Mouse (Mus musculus): Measurements from ENCODE around the gene Tsc22d1.

Tsc22d1 gene

GRCm38 (mm10) chr14:76488101-76489044 is 73.6 kb downstream of the Tsc22d1 start:
- DNase-seq = peak in 1 of 2 experiments; percentile 50

DNA sequence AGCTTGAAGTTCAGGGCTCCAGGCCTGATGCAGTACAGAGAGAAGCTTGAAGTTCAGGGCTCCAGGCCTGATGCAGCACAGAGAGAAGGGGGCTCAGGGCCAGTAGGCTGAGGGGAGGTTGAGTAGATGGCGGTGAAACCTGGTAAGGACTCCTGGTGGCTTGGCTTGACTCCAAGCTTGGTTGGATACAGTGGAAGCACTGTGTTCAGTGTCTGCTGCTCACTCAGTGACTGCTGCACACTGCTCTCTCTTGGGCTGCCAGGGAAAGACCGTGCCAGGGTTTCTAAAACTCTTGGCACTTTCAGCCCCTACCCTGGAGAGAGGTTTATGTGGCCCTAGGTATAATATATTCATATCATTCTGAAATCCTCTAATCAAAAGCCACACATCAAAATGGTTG is 74.4 kb downstream of the Tsc22d1 start:
- no peak for DNase-seq

DNA sequence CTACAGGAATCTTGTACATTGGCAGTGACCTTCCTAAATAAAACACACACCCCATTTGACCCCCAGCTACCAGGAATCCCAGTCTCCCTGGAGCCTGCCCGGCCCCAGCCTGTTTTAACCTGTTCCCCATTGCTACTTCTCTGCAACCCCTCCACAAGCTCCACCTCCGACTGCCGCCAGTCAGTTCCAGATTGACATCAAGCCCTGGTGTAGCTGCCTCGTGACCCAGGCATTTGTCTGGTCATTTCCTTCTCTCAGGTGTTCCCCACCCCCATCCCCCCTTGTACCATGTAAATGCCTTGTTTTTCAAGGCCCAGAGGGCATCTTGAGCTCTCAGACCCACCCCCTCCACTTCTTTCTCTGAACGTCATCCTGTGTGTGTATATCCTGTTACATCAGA is 80.3 kb downstream of the Tsc22d1 start:
- DNase-seq = no peak

DNA sequence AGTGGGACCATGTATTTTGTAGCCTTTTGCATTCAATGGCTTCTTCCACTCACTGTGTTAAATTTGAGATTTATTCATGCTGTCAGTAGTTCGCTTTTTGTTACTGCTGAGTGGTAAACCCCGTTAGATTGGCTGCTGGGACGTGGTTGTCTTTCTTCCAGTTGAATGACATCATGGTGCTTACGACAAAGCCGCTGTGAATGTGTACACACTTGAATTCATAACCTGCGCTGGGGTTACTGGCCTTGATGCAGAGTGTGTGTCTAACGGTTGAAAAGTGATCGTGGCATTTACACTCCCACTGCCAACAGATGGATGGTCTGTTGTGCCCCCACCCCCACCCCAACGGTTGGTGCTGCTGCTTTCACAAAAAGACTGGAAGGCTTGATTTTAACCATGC is 82.4 kb downstream of the Tsc22d1 start:
- no peak for DNase-seq

DNA sequence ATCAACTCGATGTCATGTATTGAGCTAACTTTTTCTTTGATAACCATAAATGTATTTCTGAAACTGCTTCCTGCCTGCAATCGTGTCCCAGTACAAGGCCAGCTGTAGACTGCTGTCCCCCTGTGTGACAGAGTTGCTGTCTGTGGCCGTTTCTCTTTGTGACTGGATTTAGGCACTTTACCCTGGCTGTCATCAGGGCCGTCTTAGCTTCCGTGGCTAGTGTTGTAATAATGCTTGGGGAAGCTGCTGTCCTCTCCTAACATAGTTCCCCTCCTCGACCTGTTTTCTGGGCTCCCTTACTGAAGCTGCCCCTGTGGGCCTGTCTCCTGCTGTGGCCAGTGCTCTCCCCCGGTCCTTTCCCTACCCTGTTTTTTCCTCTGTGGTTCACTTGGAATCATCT is 83.4 kb downstream of the Tsc22d1 start:
- DNase-seq = no peak

- DNase-seq = no peak
Measured at GRCm38 (mm10) chr14:76499492-76499891, 84.7 kb downstream of the Tsc22d1 start.

- DNase-seq = peak in 1 of 2 experiments; percentile 55
Measured at GRCm38 (mm10) chr14:76500036-76500435, 85.3 kb downstream of the Tsc22d1 start.

DNA sequence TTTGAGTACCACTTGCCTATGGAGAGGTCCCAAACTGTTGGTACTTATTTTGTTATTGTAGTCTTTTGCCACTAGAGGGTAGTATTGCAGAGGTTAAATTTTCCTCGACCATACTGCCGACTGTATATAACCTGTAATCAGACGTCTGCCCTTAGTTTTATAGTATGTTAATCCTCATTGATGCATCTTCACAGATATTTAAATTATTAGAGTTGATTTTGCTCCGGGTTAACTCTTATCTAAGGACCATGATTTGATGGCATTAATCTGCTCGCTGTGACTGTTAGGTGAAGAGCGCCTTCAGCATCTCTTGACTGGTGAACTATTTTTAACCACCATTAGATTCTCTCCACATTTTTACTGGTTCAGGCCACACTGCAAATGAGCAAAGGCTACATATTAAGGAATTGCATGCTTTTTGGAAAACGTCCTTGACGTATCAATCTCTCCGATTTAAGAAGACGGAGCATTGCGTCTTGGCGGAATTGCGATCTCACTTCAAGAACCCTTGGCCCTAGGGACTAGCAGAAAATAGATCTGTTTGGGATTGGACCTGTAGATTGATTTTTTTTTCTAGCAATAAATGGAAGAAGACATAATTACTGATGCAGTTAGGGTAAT is 88.6 kb downstream of the Tsc22d1 start:
- DNase-seq = peak; percentile 31 to 58

DNA sequence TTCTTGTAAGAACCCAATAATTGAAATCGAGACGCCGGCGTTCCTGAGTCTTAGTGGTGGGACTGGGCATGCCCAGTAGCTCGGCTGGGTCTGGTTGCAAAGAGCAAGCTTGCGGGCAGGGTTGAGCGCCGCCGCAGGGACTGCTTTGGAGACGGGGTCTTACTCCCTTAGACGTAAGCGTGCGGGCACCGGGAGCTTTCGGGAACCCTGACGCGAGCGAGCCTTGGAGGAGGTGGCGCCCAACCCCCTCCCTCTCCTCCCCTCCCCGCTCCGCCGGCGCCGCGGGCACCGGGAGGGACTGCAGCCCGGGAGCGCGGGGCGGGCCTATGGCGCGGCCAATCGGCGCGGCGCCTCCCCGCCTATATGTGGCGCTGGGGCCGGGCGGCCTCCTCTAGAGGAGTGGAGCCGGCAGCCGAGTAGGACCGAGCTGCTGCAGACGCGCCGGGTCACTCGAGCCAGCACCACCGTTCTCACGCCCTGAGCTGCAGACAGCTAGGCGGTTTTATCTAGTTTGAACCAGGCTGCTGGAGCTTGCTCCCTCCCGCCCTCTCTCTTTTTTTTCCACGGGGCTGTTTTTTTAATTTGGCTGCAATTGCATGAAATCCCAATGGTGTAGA is 89.5 kb downstream of the Tsc22d1 start:
- peak; percentile 96 to 97 for DNase-seq

- DNase-seq = no peak
Measured at GRCm38 (mm10) chr14:76505101-76505438, 90.3 kb downstream of the Tsc22d1 start.

GRCm38 (mm10) chr14:76505439-76506220 is 90.9 kb downstream of the Tsc22d1 start:
- DNase-seq = peak; percentile 91 to 95

DNA sequence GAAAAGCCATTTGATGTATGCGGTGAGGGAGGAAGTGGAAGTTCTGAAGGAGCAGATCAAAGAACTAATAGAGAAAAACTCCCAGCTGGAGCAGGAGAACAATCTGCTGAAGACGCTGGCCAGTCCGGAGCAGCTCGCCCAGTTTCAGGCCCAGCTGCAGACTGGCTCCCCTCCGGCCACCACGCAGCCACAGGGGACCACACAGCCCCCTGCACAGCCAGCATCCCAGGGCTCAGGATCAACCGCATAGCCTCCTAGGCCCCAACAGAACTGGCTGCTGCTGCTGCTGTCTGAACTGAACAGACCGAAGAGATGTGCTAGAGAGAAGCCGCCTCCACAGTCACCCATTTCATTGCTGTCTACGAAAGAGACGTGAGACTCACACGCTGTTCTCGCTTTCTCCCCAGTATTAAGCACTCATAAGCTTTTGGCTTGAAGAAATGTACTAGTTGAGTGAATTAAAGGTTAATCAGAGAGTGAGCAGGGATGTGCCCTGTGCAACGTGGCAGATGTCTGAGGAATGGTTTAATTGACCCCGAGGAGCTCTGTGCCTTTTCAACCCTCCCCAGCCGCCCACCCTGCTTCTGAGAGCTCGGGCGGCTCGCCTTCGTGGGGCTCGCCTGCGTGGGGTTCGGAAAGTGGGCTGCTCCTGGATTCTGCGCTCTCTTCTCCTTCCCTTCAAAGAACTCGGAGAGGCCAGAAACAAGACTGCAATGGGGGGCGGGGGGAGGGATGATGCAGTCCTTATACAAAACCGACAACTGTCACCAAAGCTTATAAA is 91.9 kb downstream of the Tsc22d1 start:
- peak; percentile 51 to 60 for DNase-seq

- DNase-seq = no peak
Measured at GRCm38 (mm10) chr14:76507357-76507756, 92.6 kb downstream of the Tsc22d1 start.

- DNase-seq = no peak
Measured at GRCm38 (mm10) chr14:76507804-76508500, 93.2 kb downstream of the Tsc22d1 start.

DNA sequence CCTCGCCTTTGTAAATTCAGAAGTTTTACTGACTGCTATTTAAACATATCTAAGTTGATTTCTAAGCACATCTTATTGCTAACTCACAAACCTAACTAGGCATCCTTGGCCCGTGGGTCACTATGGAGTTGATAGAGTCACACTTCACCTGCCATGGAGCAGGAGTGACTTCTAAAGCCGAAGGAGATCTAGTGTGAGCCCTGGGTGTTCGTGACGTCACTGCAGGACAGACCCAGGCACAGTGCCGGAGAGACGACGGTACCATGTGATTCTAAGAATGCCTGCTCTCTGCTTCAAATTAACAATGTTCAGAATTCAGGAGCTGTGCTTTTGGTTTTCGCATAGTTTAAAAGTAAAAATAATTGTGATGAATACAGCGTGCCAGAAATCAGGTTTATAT is 93.9 kb downstream of the Tsc22d1 start:
- DNase-seq = no peak

- DNase-seq = no peak
Measured at GRCm38 (mm10) chr14:76511971-76512370, 97.2 kb downstream of the Tsc22d1 start.

- DNase-seq = no peak
Measured at GRCm38 (mm10) chr14:76513395-76514049, 98.8 kb downstream of the Tsc22d1 start.

DNA sequence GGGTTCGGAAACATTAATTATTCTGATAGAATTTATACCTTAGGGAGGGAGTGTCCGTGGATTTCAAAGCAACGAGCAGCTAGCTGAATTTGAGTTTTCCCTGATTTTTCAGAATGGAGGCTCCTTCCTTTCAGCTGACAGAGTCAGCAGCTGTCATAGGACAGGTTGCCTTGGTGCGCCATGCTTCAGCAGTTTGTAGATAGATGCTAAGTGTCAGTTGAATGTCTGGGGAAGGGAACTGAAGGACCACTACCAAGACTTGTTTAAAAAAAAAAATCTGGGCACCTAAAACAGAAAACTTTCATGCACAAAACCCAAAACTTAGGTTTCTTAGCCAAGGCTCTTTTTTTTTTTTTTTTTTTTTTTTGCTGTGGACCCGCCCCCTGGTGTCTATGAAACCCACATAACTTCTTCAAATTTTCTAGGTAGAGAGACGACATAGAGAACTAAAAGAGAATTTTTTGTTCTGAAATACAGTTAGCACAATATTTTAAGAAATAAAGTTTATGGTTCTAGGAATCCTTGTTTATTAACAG is 99.4 kb downstream of the Tsc22d1 start:
- DNase-seq = no peak

DNA sequence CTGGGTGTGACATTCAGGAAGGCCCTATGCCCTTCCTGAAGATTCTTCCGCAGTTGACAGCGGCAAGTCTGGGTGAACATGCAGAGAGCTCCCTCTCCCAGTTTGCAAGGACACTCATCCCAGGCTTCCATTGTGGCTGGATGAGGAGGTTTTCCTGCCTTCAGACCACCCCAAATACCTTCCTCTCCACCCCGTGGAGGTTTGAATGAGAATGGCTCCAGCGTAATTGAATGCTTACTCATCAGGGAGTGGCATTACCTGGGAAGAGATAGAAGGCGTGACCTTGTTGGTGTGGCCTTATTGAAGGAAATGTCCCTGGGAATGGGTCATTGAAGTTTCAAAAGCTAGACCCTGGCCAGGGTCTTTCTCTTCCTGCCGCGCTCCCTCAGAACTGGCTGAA is 100.9 kb downstream of the Tsc22d1 start:
- DNase-seq = no peak

DNA sequence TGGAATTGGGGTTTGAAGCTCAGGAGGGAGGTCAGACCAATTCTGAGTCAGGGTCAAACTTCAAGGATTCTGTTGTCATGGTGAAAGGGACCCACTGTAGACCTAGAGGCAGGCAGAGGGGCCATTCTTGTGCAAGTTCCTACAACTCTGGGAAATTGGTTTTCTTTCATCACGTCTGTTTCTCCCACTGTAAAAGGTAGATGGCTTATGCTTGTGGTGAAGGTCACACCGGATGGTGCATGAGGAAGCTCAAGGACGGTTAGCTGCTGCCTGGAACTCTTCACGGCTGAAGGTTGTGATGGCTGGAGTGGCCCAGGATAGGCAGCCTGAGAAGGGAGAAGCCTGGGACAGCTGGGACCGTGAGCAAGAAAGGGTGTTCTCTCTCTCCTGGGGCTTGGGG is 103.5 kb downstream of the Tsc22d1 start:
- no peak for DNase-seq

DNA sequence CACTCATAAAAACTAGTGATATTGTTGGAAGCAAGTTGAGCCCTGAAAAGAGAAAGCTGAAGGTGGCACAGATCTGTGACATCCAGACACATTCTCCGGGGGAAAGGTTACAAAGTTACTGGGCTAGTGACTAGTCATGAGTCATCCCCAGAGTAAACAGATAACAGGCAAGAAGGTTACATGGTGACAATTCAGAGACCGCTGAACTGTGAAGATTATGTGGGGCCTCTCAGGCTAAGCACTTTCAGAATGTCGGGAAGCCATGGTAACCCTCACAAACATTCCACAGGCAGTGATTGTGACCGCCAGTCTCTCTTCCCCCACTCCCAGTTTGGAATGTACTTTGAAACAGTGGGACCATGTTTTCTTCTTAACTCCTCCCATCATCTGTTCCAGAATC is 105.8 kb downstream of the Tsc22d1 start:
- DNase-seq = no peak

Data from cerebellum, postnatal 25 days (tissue).